Mouse (Mus musculus) bone marrow macrophage, adult 2 months (primary cell): ENCODE measurements at regions not wholly inside any gene's neighbourhood (a gene's known extent, or its start where the extent isn't known, plus 50 kb on each side); places are given as distances from the start of the nearest gene placed in this dataset.

Experiments
- H3K27ac ChIP-seq: 2 replicates; pipeline ENCODE4 v1.5.1; 2012; ENCODE audit warnings: low read depth, low read length; ENCODE audit not compliant: insufficient read depth
- H3K4me1 ChIP-seq: 2 replicates; pipeline ENCODE4 v1.6.1; 2012; ENCODE audit warnings: low read length; ENCODE audit not compliant: control insufficient read depth, insufficient read depth
- H3K4me3 ChIP-seq: 2 replicates; pipeline ENCODE4 v1.5.1; 2012; ENCODE audit warnings: mild to moderate bottlenecking, low read length, moderate library complexity; ENCODE audit not compliant: insufficient read depth
- CTCF ChIP-seq: IDR thresholded peaks from 2 replicates; pipeline ENCODE4 v1.5.1; 2012; ENCODE audit warnings: low read depth, mild to moderate bottlenecking, low read length, moderate library complexity
- POLR2A ChIP-seq: IDR thresholded peaks from 2 replicates; pipeline ENCODE4 v1.6.1; 2012; ENCODE audit warnings: mild to moderate bottlenecking, low read depth, low read length, borderline replicate concordance

DNA sequence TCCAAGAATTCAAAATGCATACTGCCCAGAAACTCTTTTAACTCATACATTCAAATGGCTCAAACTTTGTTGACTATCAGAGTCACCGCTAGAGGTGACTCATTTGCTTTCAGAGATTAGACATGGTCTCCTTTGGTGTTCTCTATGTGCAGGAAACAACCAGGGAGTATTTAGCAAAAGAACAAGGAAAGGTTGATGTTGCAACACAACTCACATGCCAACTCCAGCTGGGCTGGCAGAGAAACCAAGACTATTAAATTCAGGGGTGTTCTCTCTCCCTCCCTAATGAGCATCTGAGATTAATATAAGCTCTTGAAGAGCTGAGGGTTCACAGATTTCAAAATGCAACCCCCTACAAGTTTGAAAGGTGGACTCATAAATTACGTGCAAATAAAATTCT is 262.0 kb upstream of the N6amt1 start:
- H3K4me1 ChIP-seq, result no peaks in the 10 kb centered on the region
- no peak overlapping the region for H3K27ac ChIP-seq
- no peak overlapping the region for H3K4me3 ChIP-seq
- TF ChIP-seq POLR2A (no peak), CTCF (no peak)

- H3K27ac ChIP-seq, result no peak overlapping the region
- H3K4me3 ChIP-seq, result no peak overlapping the region
- H3K4me1 ChIP-seq, result no peaks in the 10 kb centered on the region
- no peak for TF ChIP-seq POLR2A
- no peak for TF ChIP-seq CTCF
Observed at GRCm38 (mm10) chr16:87089322-87089721, 264.7 kb upstream of the N6amt1 start.

- no peak for TF ChIP-seq POLR2A
- no peak for TF ChIP-seq CTCF
- H3K4me3 ChIP-seq, result no peak overlapping the region
- no peak overlapping the region for H3K27ac ChIP-seq
- no peaks in the 10 kb centered on the region for H3K4me1 ChIP-seq
Observed at GRCm38 (mm10) chr16:87083505-87083904, 270.5 kb upstream of the N6amt1 start.

DNA sequence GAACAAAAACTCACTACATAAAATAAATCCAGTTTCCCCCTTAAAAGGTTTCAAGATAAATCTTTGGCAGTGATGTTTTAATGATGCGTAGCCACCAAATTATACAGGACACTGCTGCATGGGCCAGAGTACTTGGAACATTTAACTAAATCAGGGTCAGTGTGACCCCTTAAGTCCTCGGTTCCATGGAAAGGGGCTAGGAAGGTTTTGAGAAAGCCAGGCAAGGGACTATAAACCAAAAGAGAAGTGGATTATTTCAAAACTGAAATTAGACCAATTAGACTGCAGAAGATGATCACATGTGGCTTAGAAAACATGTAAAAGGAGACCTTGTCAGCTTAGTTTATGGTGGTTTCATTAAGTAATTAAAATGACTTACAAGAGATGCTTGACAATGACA is 276.6 kb upstream of the N6amt1 start:
- no peak overlapping the region for H3K27ac ChIP-seq
- H3K4me1 ChIP-seq, result no peaks in the 10 kb centered on the region
- TF ChIP-seq POLR2A, result no peak
- no peak overlapping the region for H3K4me3 ChIP-seq

DNA sequence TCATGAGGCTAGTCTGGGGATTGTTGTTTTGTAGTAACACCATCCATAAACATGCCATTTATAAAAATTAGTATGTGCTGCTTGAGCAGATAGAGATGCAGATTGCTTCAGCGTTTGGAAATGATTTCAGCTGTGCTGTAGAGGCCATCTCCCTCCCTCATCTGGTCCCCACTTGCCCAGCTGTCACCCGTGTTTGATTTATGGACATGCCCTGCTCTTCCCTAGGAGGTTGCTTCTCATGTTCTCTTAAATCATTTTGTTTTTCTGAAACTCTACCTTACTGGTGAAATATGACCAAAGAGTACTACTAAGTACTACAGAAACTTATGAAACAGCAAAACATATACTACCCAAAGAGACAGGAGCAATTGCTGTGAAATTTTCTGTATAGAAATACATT is 284.7 kb upstream of the N6amt1 start:
- no peak overlapping the region for H3K4me3 ChIP-seq
- no peak overlapping the region for H3K27ac ChIP-seq
- TF ChIP-seq POLR2A, result no peak
- no peak for TF ChIP-seq CTCF
- no peaks in the 10 kb centered on the region for H3K4me1 ChIP-seq

GRCm38 (mm10) chr16:87067981-87068380 is 286.0 kb upstream of the N6amt1 start:
- no peak overlapping the region for H3K4me3 ChIP-seq
- TF ChIP-seq CTCF, result no peak
- no peak for TF ChIP-seq POLR2A
- no peaks in the 10 kb centered on the region for H3K4me1 ChIP-seq
- H3K27ac ChIP-seq, result no peak overlapping the region

DNA sequence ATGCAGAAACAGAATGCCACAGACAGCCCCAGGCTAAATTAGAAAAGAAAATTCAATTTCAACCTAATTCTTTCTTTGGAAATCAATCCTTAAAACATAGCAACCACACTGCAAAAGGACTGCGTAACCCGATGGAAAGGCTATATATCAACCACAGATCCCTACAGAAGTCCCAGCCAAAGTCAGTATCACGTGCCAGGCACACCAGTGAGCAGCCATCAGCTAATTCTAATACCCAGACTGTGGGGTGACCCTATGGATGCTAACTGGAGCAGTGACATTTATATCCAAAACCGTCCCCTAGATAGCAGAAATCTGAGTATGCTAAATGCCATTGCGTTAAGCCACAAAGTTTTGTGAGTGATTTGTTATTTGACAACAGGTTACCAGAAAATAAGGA is 286.5 kb upstream of the N6amt1 start:
- H3K27ac ChIP-seq, result no peak overlapping the region
- no peak overlapping the region for H3K4me3 ChIP-seq
- no peaks in the 10 kb centered on the region for H3K4me1 ChIP-seq
- TF ChIP-seq CTCF (no peak), POLR2A (no peak)

GRCm38 (mm10) chr16:87060473-87060872 is 293.5 kb upstream of the N6amt1 start:
- no peak overlapping the region for H3K4me3 ChIP-seq
- no peaks in the 10 kb centered on the region for H3K4me1 ChIP-seq
- no peak overlapping the region for H3K27ac ChIP-seq
- TF ChIP-seq CTCF (no peak), POLR2A (no peak)

GRCm38 (mm10) chr16:87049741-87050383 is 304.1 kb upstream of the N6amt1 start:
- Histone ChIP-seq H3K4me3 (no peak overlapping the region), H3K4me1 (no peaks in the 10 kb centered on the region), H3K27ac (no peak overlapping the region)
- no peak for TF ChIP-seq POLR2A

- TF ChIP-seq POLR2A (no peak), CTCF (no peak)
- no peak overlapping the region for H3K27ac ChIP-seq
- H3K4me1 ChIP-seq, result no peaks in the 10 kb centered on the region
Observed at GRCm38 (mm10) chr16:87044773-87045561, 309.0 kb upstream of the N6amt1 start.

More at GRCm38 (mm10) chr16:87044773-87045561, 309.0 kb upstream of the N6amt1 start:
- H3K4me3 ChIP-seq, result no peak overlapping the region
